Mouse (Mus musculus): ENCODE results near the gene Parp8.

Gene Parp8

GRCm38 (mm10) chr13:117020631-117021030 is 4.7 kb downstream of the Parp8 start:
- peak; percentile 22 for DNase-seq (ENCODE audit: low read depth, low spot score)

- DNase-seq (ENCODE audit: low read depth, low spot score), result no peak
Observed at GRCm38 (mm10) chr13:117018676-117019075, 6.7 kb downstream of the Parp8 start.

GRCm38 (mm10) chr13:117013516-117013915 is 11.8 kb downstream of the Parp8 start:
- DNase-seq (ENCODE audit: low read depth, low spot score), result no peak

- DNase-seq (ENCODE audit: low read depth, low spot score), result no peak
Observed at GRCm38 (mm10) chr13:117012031-117012430, 13.3 kb downstream of the Parp8 start.

- no peak for DNase-seq (ENCODE audit: low read depth, low spot score)
Observed at GRCm38 (mm10) chr13:117010143-117010542, 15.2 kb downstream of the Parp8 start.

- no peak for DNase-seq (ENCODE audit: low read depth, low spot score)
Observed at GRCm38 (mm10) chr13:117008021-117009015, 17.0 kb downstream of the Parp8 start.

GRCm38 (mm10) chr13:117007566-117007965 is 17.8 kb downstream of the Parp8 start:
- DNase-seq (ENCODE audit: low read depth, low spot score), result no peak

GRCm38 (mm10) chr13:117006638-117007037 is 18.7 kb downstream of the Parp8 start:
- DNase-seq (ENCODE audit: low read depth, low spot score), result no peak

GRCm38 (mm10) chr13:117000493-117000892 is 24.8 kb downstream of the Parp8 start:
- no peak for DNase-seq (ENCODE audit: low read depth, low spot score)

GRCm38 (mm10) chr13:116991560-116991959 is 33.8 kb downstream of the Parp8 start:
- peak; percentile 25 for DNase-seq (ENCODE audit: low read depth, low spot score)

GRCm38 (mm10) chr13:116990327-116990726 is 35.0 kb downstream of the Parp8 start:
- DNase-seq (ENCODE audit: low read depth, low spot score), result peak; percentile 22

GRCm38 (mm10) chr13:116988706-116989105 is 36.6 kb downstream of the Parp8 start:
- no peak for DNase-seq (ENCODE audit: low read depth, low spot score)

GRCm38 (mm10) chr13:116988208-116988607 is 37.1 kb downstream of the Parp8 start:
- DNase-seq (ENCODE audit: low read depth, low spot score), result no peak

- DNase-seq (ENCODE audit: low read depth, low spot score), result no peak
Observed at GRCm38 (mm10) chr13:116987284-116987683, 38.1 kb downstream of the Parp8 start.

- no peak for DNase-seq (ENCODE audit: low read depth, low spot score)
Observed at GRCm38 (mm10) chr13:116986658-116987057, 38.7 kb downstream of the Parp8 start.

- DNase-seq (ENCODE audit: low read depth, low spot score), result no peak
Observed at GRCm38 (mm10) chr13:116974081-116974860, 51.1 kb downstream of the Parp8 start.

GRCm38 (mm10) chr13:116973491-116973890 is 51.8 kb downstream of the Parp8 start:
- no peak for DNase-seq (ENCODE audit: low read depth, low spot score)

- DNase-seq (ENCODE audit: low read depth, low spot score), result peak; percentile 45
Observed at GRCm38 (mm10) chr13:116972036-116972611, 53.2 kb downstream of the Parp8 start.

- DNase-seq (ENCODE audit: low read depth, low spot score), result no peak
Observed at GRCm38 (mm10) chr13:116970706-116971428, 54.5 kb downstream of the Parp8 start.

- no peak for DNase-seq (ENCODE audit: low read depth, low spot score)
Observed at GRCm38 (mm10) chr13:116969650-116970049, 55.7 kb downstream of the Parp8 start.

GRCm38 (mm10) chr13:116968906-116969305 is 56.4 kb downstream of the Parp8 start:
- DNase-seq (ENCODE audit: low read depth, low spot score), result no peak

Data from CD4-positive, CD25-positive, alpha-beta regulatory T cell, adult 2 months (primary cell).